In genomic region chr2:12802667-12803066, GRCm38 (mm10) we compare ENCODE assay signal across 24 mouse cellular contexts.
"Had no signal": no experiment of that assay in that cellular context is flagged by ENCODE, and none has a peak within 500 bp of the region (broad histone marks: within the 10 kb centered on the region; RNA-seq: fewer than 3 reads in every experiment).

No protein-coding gene starts in this region.

- ATAC-seq: hindbrain, embryonic 16.5 days; inflammation-experienced regulatory T-cells, adult 6 months; intestine, embryonic 15.5 days; intestine, postnatal 0 days; liver, embryonic 12.5 days had no signal

- H3K9me3 ChIP-seq: heart, embryonic 13.5 days; heart, embryonic 15.5 days; hindbrain, embryonic 13.5 days; intestine, embryonic 15.5 days; limb, embryonic 13.5 days; limb, embryonic 15.5 days; liver, embryonic 12.5 days had no signal

- H3K4me1 ChIP-seq: heart, embryonic 13.5 days; heart, embryonic 15.5 days; hindbrain, embryonic 13.5 days; intestine, embryonic 15.5 days; limb, embryonic 13.5 days; limb, embryonic 15.5 days; liver, embryonic 12.5 days had no signal

- H3K9ac ChIP-seq: heart, embryonic 13.5 days; heart, embryonic 15.5 days; hindbrain, embryonic 13.5 days; intestine, embryonic 15.5 days; limb, embryonic 13.5 days; limb, embryonic 15.5 days; liver, embryonic 12.5 days had no signal

- H3K27me3 ChIP-seq: heart, embryonic 13.5 days; heart, embryonic 15.5 days; hindbrain, embryonic 13.5 days; intestine, embryonic 15.5 days; limb, embryonic 13.5 days; limb, embryonic 15.5 days; liver, embryonic 12.5 days had no signal

- H3K4me2 ChIP-seq: heart, embryonic 11.5 days; heart, embryonic 13.5 days; heart, embryonic 15.5 days; hindbrain, embryonic 13.5 days; intestine, embryonic 15.5 days; limb, embryonic 13.5 days; limb, embryonic 15.5 days; liver, embryonic 12.5 days had no signal

- H3K4me3 ChIP-seq: heart, adult 2 months; heart, embryonic 13.5 days; heart, embryonic 15.5 days; hindbrain, embryonic 13.5 days; intestine, embryonic 15.5 days; left cerebral cortex, adult 2 months; limb, embryonic 13.5 days; limb, embryonic 15.5 days; liver, embryonic 12.5 days had no signal

- DNase-seq: gastrocnemius, postnatal 14 days; gastrocnemius, postnatal 36 days; heart, adult 11 months; heart, adult 2 months; heart, postnatal 14 days; heart, postnatal 4 days; kidney, adult 18-20 months; kidney, adult 8-10 months; kidney, postnatal 10 days; kidney, postnatal 25 days; kidney, postnatal 4 days; left cerebral cortex, postnatal 4 days had no signal

- H3K27ac ChIP-seq: heart, adult 2 months; heart, embryonic 13.5 days; heart, embryonic 15.5 days; hindbrain, embryonic 13.5 days; intestine, embryonic 15.5 days; left cerebral cortex, adult 2 months; limb, embryonic 13.5 days; limb, embryonic 15.5 days; liver, embryonic 12.5 days had no signal

- H3K36me3 ChIP-seq: heart, embryonic 13.5 days; heart, embryonic 15.5 days; hindbrain, embryonic 13.5 days; intestine, embryonic 15.5 days; limb, embryonic 13.5 days; limb, embryonic 15.5 days; liver, embryonic 12.5 days had no signal
